Mouse (Mus musculus) hematopoietic multipotent progenitor cell, adult 10-12 weeks (in vitro differentiated cells): ENCODE results near the gene Ranbp3l. TPM values are rescaled to one million over a fixed set of nuclear protein-coding genes. Genes with fewer than 3 reads are reported as not detected.

Source experiments
- polyA plus RNA-seq: library from polyadenylated mRNA; stranded (reverse); fragments of >175 nt; gene quantifications from 2 replicates; pipeline ENCODE4 v1.2.3, GENCODE M21; 2012; ENCODE audit warnings: low replicate concordance

The Ranbp3l gene
- not detected in 2 replicates for polyA plus RNA-seq

DNA sequence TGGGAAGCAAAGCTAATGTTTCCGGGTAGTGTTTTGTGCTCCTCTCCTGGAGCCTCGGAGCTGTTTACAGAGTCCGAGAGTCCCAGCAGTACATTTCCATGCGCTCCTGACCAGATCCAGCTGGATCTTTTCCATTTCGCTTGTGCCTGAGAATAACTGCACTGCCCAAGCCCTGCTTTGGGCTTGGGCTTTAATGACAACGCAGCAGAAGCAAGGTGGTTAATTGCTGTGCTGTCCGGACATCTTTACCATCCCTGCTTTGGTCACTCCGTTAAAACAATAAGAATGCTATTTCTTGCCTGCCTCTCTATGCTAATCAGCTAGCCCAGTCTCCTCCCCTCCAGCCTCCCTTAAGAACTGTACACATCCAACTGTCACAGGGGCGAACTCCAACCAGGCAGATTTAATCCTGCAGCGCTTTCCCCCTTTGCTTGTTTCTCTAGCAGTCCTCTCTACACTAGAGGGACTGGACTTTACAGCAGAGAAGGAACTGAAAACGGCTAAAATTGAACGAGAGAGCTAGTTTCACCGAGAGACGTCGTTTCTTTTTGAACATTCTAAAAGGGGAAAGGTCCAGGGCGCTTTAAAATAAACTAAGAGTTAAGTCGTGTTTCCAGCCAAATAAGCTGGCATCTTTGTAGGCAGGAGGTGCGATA, at the start of gene Ranbp3l:
Ranbp3l (plus strand) TSS at position 377 of the 656 bp plus-strand sequence.

DNA sequence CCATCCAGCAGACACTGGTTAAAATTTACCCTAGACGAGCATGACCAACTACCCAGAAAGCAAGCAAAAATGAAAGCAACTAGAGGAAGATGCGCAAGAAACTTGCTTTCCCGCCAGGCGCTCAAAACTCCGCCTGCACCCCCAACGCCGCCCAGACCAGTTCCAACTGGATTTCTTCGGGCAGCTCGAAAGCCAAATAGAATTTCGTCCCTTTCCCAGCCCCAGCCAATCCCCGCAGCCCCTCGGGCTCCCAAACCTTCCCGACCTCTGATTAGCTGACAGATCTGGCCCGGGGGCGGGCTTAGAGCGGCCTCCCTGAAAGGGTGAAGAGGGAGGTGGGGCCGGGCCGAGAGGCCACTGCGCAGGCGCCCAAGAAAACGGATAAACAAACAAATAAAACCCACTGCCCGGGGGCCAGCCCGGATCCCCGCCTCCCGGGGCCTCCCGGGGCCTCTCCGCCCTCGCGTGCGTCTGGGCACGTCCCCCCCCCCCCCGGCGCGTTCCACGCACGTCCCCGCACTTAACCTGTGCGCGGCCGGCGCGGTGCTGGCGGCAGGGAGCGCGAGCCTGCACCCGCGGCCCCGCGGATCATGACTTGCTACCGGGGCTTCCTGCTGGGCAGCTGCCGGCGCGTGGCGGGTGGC, 103.3 kb downstream of the Ranbp3l start, which contains the start of gene Nadk2:
Nadk2 (plus strand) TSS at position 349 of the 644 bp plus-strand sequence.

Other genes starting within 250 kb of the Ranbp3l start
- gene Nadk2, start 103.3 kb downstream of the Ranbp3l start, polyA plus RNA-seq = 9.3 and 12.9 TPM in 2 replicates
- 0.98 and 1.5 TPM in 2 replicates for gene Lmbrd2, start 172.6 kb downstream of the Ranbp3l start, polyA plus RNA-seq
- gene Skp2, start 187.5 kb downstream of the Ranbp3l start, polyA plus RNA-seq = 1.4 and 2.7 TPM in 2 replicates